Mouse (Mus musculus) neural tube, embryonic 13.5 days (tissue): ENCODE measurements around the gene Vangl2. TPM values are rescaled to one million over a fixed set of nuclear protein-coding genes. Genes with fewer than 3 reads are reported as not detected.

ENCODE experiments used
- ATAC-seq: fragments of 200-750 bp; cut with Nextera tagmentation; 2 replicates; pipeline ENCODE4 v1.8.0; 2017; ENCODE audit warnings: low read depth, mild to moderate bottlenecking, moderate TSS enrichment, moderate library complexity
- H3K27ac ChIP-seq: fragments of 300-500 bp; sonication (generic); replicated peaks from 2 replicates; pipeline ENCODE4 v1.5.1; 2015; ENCODE audit warnings: moderate library complexity, mild to moderate bottlenecking, inconsistent platforms
- H3K27me3 ChIP-seq: fragments of 300-500 bp; sonication (generic); 2 replicates; pipeline ENCODE4 v1.6.1; 2015; ENCODE audit warnings: mild to moderate bottlenecking, inconsistent platforms
- H3K36me3 ChIP-seq: fragments of 300-500 bp; sonication (generic); 2 replicates; pipeline ENCODE4 v1.6.1; 2015; ENCODE audit warnings: mild to moderate bottlenecking, inconsistent platforms
- H3K4me1 ChIP-seq: fragments of 300-500 bp; sonication (generic); replicated peaks from 2 replicates; pipeline ENCODE4 v1.6.1; 2015; ENCODE audit warnings: inconsistent platforms
- H3K4me2 ChIP-seq: fragments of 300-500 bp; sonication (generic); 2 replicates; pipeline ENCODE4 v1.6.1; 2015; ENCODE audit warnings: inconsistent platforms, mild to moderate bottlenecking, moderate library complexity
- H3K4me3 ChIP-seq: fragments of 300-500 bp; sonication (generic); 2 replicates; pipeline ENCODE4 v1.5.1; 2015; ENCODE audit warnings: mild to moderate bottlenecking, inconsistent platforms
- H3K9ac ChIP-seq: fragments of 300-500 bp; sonication (generic); 2 replicates; pipeline ENCODE4 v1.6.1; 2015; ENCODE audit warnings: moderate library complexity, mild to moderate bottlenecking, inconsistent platforms
- H3K9me3 ChIP-seq: fragments of 300-500 bp; sonication (generic); 2 replicates; pipeline ENCODE4 v1.6.1; 2016; ENCODE audit warnings: inconsistent platforms
- WGBS: fragments of 180-500 bp; shearing (Covaris S2); methylation state at CpG from one replicate; pipeline ENCODE4 v1.1.7; 2015; 5-methylcytosine and 5-hydroxymethylcytosine counted together
- polyA plus RNA-seq: library from polyadenylated mRNA; unstranded; fragments of >200 nt; fragmentation: Nextera tagmentation; extraction: Ambion mirVana; gene quantifications from 2 replicates; pipeline ENCODE4 v1.2.1, GENCODE M21; 2015

The Vangl2 gene
- polyA plus RNA-seq, 1 experiment from 2014 or later: 50.5 TPM

DNA sequence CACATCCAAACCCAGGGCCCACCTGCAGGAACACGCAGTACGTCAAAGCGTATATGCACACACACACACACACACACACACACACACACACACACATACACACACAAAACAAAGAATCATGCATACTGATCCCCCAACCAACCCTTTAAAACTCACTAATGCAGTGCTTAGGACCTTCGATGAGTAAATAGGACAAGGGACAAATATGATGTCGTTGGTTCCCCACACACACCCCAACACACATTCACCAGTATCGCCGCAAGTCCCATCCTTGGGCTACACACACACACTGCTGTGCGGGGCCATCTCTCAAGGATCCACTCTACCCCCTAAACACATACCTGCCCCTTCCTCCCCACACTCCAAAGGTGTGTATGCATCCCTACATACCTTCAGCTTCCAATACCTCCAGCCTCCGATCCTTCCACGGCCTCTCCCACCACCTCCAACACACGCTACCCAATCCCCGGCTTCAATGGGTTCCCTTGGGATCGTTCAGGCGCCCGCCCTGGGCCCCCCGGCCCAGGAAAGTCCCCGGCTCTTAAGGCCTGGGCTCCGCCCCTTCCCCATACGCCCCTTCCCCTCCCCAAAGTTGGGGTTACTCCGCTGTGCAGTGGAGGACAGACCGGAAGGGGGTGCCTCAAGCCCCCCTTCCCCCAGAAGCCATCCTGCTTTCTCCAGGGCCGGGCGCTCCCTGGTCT is 1.9 kb downstream of the Vangl2 start:
- H3K4me2 ChIP-seq: peak overlapping the region; percentile 96
- peak overlapping the region; percentile 93 for H3K4me3 ChIP-seq
- ATAC-seq: peak; percentile 78
- H3K27me3 ChIP-seq: no peaks in the 10 kb centered on the region
- peak overlapping the region; percentile 98 for H3K9ac ChIP-seq
- peaks cover 64% of the 10 kb centered on the region for H3K4me1 ChIP-seq
- H3K36me3 ChIP-seq: peaks cover 4% of the 10 kb centered on the region; the same call in 1 of the 2 replicates
- 2% methylated on average over 23 of the region's 23 CpGs for WGBS
- no peaks in the 10 kb centered on the region for H3K9me3 ChIP-seq
- H3K27ac ChIP-seq: peak overlapping the region; percentile 98

DNA sequence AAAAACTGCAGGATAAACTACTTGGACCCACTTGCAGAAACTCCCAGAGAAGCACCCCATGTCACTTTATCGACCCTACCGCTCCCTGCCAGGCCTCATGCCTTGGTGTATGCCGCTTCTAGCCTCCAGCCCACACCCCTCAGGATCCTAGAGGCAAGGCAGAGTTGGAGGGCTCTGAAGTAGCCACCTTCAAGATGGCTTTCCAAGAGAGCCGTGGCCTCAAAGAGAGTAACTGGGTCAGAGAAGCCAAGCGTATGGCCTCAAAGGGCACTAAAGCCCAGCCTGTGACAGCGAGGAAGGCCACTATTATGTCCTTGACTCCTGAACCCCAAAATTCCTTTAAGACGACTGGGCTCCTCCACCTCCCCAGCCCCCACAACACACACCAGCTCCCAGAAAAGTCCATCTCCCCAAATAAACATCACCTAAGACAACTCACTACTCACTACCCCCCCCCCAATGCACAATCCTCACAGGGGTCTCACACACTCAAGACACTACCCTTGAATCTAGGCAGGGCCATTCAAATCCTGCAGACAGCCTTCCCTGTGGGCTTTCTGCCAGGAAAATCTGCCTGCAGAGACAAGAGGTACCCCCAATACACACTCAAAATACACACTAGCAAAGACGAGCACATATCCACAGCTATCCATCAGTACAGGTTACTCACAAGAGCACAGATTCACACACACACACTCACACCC is 2.9 kb downstream of the Vangl2 start:
- peaks cover 4% of the 10 kb centered on the region for H3K36me3 ChIP-seq
- ATAC-seq: no peak
- peak overlapping the region; percentile 98 for H3K27ac ChIP-seq
- H3K9me3 ChIP-seq: no peaks in the 10 kb centered on the region
- peak overlapping the region; percentile 98 for H3K9ac ChIP-seq
- WGBS: 13% methylated on average over 8 of the region's 8 CpGs
- peak overlapping the region; percentile 96 for H3K4me2 ChIP-seq
- peaks cover 71% of the 10 kb centered on the region for H3K4me1 ChIP-seq
- H3K27me3 ChIP-seq: no peaks in the 10 kb centered on the region
- peak overlapping the region; percentile 93 for H3K4me3 ChIP-seq

DNA sequence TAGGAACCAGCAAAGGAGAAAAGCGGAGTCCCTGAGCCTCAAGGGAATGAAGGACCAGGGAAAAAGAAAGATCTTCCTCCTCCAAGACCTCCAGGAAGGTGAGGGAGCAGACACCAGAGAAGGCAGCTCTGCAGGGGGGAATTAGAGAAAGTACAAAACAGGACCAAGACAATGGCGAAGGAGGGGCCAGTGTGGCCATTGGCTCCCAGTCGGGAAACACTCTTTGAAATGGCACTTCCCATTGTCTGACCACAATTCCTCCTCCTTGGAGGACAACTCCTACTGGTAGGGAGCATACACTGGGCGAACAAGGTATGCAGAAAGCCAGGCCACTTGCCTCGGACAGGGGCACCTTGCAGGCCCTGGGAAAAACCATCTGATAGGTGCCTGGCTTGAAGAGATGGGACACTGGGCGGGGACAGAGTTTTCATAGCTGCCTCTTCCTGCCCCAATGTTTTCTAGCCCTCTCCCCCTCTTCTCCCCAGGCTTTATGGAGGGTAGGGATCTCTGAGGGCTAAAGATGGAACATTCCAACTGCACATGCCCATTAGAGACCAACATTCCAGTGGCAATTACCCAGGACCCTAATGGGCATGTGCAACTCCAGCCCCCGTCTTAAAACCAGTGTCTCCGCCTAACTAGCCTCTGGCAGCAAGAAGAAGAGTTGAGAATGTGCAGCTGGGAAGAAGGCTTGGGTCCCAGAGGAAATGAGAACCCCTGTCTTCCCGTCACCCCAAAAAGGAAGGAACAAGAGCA is 3.9 kb downstream of the Vangl2 start:
- Histone ChIP-seq H3K9ac (peak overlapping the region; percentile 98), H3K27ac (peak overlapping the region; percentile 98), H3K36me3 (peaks cover 4% of the 10 kb centered on the region), H3K9me3 (no peaks in the 10 kb centered on the region), H3K4me3 (peak overlapping the region; percentile 93), H3K27me3 (no peaks in the 10 kb centered on the region), H3K4me2 (peak overlapping the region; percentile 96), H3K4me1 (peaks cover 82% of the 10 kb centered on the region)
- 17% methylated on average over 9 of the region's 9 CpGs for WGBS
- ATAC-seq: no peak

DNA sequence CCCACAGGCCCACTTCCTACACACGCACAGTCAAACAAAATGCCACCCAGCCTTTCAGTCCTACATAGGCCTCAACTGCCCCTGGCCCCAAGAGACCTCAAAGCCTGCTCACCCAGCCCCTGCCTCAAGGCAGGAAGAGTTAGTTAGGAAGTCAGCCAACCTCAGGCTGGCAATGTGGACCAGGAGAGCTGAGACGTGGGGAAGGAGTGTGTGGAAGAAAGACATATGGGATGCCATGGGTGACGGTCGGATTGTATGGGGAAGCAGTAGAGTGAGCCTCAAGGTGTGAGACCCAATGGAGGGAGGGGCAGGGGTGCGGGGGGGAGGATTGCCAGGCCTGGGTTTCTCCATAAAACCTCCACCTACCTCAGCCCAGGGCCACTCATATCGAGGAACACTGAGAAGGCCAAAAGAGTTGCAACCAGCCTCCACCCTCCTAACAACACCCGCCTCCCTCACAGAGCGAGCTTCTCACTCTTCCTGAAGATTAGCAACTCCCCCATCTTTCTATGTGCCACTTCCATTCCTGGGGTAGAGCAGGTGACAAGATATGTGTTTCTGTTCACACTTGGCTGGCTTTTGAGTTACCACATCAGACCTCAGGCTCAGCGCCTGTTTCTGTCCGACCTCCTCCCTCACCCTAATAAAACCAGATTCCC is 8.3 kb downstream of the Vangl2 start:
- Histone ChIP-seq H3K9me3 (no peaks in the 10 kb centered on the region), H3K4me3 (no peak overlapping the region), H3K27ac (peak overlapping the region; percentile 93), H3K36me3 (peaks cover 4% of the 10 kb centered on the region), H3K9ac (peak overlapping the region; percentile 41), H3K27me3 (no peaks in the 10 kb centered on the region), H3K4me1 (peaks cover 97% of the 10 kb centered on the region), H3K4me2 (peak overlapping the region; percentile 22)
- ATAC-seq: no peak
- WGBS: 52% methylated on average over 10 of the region's 10 CpGs

DNA sequence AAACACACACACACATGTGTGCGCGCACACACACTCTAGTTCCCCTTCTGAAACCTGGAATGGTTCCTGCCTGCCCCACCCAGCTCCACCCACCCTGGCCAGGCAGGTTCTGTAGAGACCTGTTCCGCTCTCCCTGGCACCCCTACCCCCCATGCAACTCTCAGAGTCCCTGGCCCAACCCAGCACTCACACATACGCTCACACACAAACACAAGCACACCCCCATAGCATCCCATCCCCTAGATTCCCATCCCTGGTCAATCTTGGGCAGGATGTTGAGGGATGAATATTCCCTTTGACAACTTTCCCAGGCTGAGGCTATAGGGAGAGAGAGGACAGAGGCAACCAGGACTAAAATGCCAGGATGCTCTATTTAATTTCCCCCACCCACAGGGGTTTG is 8.9 kb downstream of the Vangl2 start:
- H3K9me3 ChIP-seq: no peaks in the 10 kb centered on the region
- peaks cover 97% of the 10 kb centered on the region for H3K4me1 ChIP-seq
- H3K27ac ChIP-seq: peak overlapping the region; percentile 93
- H3K27me3 ChIP-seq: no peaks in the 10 kb centered on the region
- WGBS: 88% methylated on average over 4 of the region's 4 CpGs
- no peak for ATAC-seq
- H3K36me3 ChIP-seq: peaks cover 4% of the 10 kb centered on the region
- H3K4me2 ChIP-seq: peak overlapping the region; percentile 22; the same call in 1 of the 2 replicates
- no peak overlapping the region for H3K4me3 ChIP-seq
- peak overlapping the region; percentile 50; the same call in 1 of the 2 replicates for H3K9ac ChIP-seq

DNA sequence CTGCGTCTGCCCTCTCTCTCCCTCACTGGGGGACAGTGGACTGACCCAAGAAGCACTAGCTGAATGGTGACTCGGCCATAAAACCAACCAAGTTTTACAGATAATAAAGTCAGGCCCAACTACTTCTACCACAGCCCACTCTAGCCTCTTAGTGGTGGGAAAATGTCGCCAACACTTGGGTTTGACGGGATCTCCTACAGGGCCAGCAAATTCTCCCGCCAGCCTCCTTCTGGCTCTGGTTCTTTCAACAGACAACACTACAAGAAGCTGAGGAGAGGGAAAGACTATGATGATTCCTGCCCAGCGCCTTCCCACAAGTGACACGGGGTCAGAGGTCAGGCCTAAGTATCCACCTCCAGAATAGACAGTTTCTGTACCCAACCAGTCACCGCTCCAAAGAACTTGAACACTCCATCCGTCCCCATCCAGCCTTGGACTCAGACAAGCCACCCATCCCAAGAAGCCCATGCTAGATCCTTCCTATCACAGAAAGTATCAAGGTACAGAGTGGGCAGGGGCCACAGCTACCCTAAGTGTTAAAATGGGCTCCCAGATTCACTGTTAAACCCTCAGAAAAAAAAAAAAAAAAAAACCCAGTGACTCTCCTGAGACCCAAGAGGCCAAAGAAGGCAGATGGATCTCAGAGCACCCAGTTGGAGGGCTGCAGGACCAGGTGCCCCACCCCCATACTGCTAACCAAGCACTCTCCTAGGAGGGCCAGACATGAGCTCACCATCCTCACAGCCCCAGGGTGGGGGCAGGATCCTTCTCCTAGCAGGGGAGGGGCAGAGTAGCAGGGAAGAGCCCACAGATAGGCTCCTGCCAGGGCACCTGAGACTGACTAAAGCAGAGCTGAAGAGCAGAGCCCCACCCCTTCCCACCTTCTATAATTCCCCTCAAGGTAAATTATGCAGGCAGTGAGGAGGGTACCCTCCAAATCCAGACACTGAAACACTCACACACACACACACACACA is 9.6 kb downstream of the Vangl2 start:
- 59% methylated on average over 9 of the region's 9 CpGs for WGBS
- no peaks in the 10 kb centered on the region for H3K9me3 ChIP-seq
- no peaks in the 10 kb centered on the region for H3K27me3 ChIP-seq
- peak overlapping the region; percentile 43 for H3K4me2 ChIP-seq
- H3K27ac ChIP-seq: peak overlapping the region; percentile 93
- ATAC-seq: no peak
- peaks cover 4% of the 10 kb centered on the region for H3K36me3 ChIP-seq
- no peak overlapping the region for H3K4me3 ChIP-seq
- no peak overlapping the region for H3K9ac ChIP-seq
- H3K4me1 ChIP-seq: peaks cover 97% of the 10 kb centered on the region

DNA sequence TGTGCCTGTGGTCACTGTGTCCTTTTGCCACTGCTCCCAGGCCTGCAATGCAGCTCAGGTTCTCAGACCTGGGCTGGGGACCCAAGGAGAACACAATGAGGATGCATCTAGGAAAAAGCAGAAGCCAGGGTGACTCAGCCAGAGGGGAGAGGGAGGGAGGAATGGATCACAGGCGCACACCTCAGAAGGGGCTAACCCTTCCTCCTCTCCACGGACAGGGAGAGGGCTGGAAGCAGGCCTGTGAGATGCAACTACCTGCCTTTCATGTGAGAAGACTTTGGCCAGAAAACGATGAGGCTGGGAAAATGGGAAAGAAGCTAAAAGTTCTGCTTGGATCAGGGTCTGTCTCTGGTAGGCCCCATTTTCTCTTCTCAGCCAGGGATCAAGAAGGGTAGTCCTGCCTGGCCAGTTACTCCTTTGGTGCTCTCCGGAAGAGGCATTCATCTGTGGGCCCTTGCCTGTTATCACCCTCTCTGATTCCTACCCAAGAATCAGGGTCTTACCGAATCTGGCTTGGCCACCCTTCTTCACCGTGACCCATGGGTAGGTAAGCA is 10.7 kb downstream of the Vangl2 start:
- Histone ChIP-seq H3K4me3 (peak overlapping the region; percentile 6; the same call in 1 of the 2 replicates), H3K9ac (peak overlapping the region; percentile 60), H3K27me3 (no peaks in the 10 kb centered on the region), H3K27ac (peak overlapping the region; percentile 93), H3K36me3 (peaks cover 10% of the 10 kb centered on the region), H3K4me1 (peaks cover 97% of the 10 kb centered on the region), H3K4me2 (peak overlapping the region; percentile 43), H3K9me3 (no peaks in the 10 kb centered on the region)
- ATAC-seq: no peak
- WGBS: 53% methylated on average over 6 of the region's 6 CpGs

DNA sequence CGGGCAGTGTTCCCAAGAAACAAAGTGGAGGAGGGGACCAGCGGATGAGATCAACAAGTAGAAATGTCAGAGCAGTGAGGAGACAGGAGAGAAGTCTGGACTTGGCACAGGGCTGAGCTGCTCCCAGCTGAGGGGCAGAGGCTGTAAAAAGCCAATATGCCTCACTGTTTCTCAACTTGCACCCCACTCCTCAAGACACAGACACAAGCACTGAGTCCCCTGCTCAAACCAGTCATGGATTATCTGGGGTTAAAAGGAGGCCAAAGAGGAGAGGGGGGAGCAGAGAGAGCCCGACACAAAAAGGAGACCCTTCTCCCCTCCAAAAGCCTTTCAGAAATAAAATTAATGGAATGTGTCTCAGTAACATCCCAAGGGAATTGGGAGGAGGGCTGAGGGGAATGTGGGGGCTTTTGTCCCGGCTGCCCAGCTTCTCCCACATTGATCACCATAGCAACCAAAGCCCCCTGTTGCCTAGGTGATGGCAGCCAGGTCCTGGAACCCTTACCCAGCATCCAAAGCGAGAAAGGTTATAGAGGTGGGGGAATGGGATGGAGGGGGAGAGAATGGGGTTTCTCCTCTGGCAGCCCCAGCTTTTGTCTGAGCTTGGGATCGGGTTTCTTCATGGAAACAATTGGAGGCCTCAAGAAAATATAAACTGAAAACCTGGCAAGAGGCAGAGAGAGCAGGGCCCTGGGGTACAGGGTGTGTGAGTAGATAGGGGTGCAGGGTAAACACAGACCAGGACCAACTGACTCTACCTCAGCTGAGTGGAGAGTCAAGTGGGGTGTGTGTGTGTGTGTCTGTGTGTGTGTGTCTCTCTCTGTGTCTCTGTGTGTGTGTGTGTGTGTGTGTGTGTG is 11.4 kb downstream of the Vangl2 start:
- H3K4me1 ChIP-seq: peaks cover 96% of the 10 kb centered on the region
- H3K27ac ChIP-seq: peak overlapping the region; percentile 93
- WGBS: 10% methylated on average over 6 of the region's 6 CpGs
- peaks cover 9% of the 10 kb centered on the region for H3K36me3 ChIP-seq
- peak; percentile 80 for ATAC-seq
- peak overlapping the region; percentile 43 for H3K4me2 ChIP-seq
- H3K27me3 ChIP-seq: no peaks in the 10 kb centered on the region
- H3K9me3 ChIP-seq: no peaks in the 10 kb centered on the region
- peak overlapping the region; percentile 60 for H3K9ac ChIP-seq
- peak overlapping the region; percentile 6 for H3K4me3 ChIP-seq

DNA sequence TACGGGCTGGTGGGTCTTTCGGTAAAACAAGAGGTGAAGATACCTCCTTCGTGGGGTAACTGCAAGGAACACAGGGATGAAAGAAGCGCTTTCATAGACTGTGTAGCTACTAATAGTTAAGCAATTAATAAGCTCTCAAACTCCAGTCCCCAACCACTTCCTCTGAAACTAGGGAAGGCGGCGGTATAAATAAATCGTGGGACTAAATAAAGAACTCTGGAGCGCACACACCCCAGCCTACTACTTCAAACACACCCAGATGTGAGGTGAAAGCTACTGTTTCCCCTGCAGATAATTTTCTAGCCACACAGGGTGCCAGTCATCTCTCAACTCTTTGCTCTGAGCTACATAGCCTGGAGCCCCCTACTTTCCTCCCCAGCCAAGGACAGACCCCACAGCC is 12.2 kb downstream of the Vangl2 start:
- ATAC-seq: no peak
- H3K27ac ChIP-seq: peak overlapping the region; percentile 93
- no peaks in the 10 kb centered on the region for H3K9me3 ChIP-seq
- peak overlapping the region; percentile 12; the same call in 1 of the 2 replicates for H3K4me3 ChIP-seq
- peak overlapping the region; percentile 60 for H3K9ac ChIP-seq
- WGBS: 35% methylated on average over 8 of the region's 8 CpGs
- peaks cover 90% of the 10 kb centered on the region for H3K4me1 ChIP-seq
- peak overlapping the region; percentile 43 for H3K4me2 ChIP-seq
- no peaks in the 10 kb centered on the region for H3K27me3 ChIP-seq
- peaks cover 16% of the 10 kb centered on the region for H3K36me3 ChIP-seq

DNA sequence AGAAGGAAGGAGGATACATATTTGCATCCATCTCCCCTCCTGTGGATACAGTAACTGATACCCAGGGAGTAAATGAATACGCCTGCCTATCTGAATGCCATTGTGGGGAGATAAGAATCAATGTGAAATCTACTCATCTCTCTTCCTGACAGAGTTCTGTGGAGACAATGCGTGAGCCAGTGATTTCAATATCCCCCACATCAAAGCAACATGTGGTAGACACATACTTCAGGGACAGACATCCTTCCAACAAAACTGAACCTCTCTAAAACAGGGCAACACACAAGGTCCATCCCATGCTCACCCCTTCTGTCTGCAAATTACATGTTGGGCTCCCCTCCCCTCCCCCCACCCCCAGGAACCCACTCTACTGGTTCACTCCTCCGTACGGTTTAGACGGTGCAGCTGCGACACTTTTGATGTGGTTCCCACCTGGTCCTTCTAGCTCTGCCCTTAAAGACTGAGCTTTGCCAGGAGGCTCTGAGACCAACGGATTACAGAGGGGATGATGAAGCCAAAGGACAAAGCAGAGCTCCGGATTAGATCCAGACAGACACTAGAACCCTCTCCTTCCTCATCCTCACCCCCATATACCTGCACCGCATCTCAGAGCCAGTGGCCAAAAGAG is 12.8 kb downstream of the Vangl2 start:
- H3K4me2 ChIP-seq: peak overlapping the region; percentile 43
- 30% methylated on average over 9 of the region's 9 CpGs for WGBS
- H3K9ac ChIP-seq: peak overlapping the region; percentile 60
- peaks cover 84% of the 10 kb centered on the region for H3K4me1 ChIP-seq
- peak overlapping the region; percentile 93 for H3K27ac ChIP-seq
- no peaks in the 10 kb centered on the region for H3K27me3 ChIP-seq
- peaks cover 23% of the 10 kb centered on the region for H3K36me3 ChIP-seq
- no peak for ATAC-seq
- H3K9me3 ChIP-seq: no peaks in the 10 kb centered on the region
- H3K4me3 ChIP-seq: peak overlapping the region; percentile 12
